Mouse (Mus musculus): Measurements from ENCODE around the gene Tfeb. TPM values are rescaled to one million over a fixed set of nuclear protein-coding genes. Genes with fewer than 3 reads are reported as not detected.

The Tfeb gene
- polyA plus RNA-seq, 1 experiment, result 18.0 TPM

DNA sequence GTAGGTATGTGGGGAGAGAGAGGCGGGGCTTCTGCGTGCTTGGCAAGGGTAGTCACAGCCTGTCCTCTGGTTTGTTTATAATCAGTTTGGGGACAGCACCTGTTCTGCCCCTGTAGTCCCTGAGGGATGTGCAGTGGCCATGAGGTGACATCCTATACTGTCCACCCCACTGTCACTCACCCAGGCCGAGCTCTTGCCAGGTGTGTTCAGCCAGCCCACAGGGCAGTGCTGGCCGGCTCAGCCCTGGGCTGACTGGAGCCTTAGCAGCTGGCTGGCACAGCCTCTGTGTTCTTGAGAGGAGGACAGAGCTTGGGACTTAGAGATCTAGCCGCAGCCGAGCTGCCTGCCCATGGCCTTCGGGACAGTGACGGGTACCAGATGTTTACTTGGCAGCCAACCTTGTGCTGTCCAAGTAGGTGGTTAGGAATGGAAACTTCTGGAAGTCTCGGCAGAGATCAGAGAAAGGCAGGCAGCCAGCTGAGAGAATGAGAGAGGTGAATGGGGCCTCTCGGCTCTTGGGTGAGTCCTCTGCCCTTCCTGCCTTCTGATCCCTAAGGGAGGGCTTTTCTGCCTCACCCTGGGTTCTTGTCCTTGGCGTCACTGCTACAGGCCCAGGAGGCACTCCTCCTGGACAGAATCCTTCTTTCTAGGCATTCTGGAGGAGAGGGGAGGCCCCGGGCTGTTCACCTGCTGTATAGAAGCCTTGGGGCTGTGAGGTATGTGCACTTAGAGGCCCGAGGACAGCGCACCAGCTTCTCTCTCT lies 12.1 kb downstream of the Tfeb start:
- no peak for DNase-seq (ENCODE audit: low read depth, low spot score)
- WGBS, result 31% methylated on average over 14 of the region's 14 CpGs

DNA sequence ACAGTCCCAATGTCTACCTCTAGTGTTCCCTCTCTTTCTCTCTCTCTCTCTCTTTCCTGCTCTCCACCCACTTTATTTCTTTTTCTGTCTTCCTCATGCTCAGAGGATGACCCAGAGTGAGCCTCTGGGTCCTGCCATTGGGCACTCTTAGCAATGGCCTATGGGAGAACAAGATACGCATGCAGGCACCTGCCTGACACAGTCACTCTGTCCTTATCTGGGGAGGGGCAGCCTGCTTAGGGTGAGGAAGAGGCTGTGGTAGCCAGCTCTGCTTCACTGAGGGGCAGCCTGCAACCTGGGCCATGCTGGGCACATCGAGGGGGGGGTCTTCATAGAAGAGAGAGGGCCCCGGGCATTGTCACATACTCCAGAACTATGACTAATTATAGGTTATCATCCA lies 12.8 kb downstream of the Tfeb start:
- DNase-seq (ENCODE audit: low read depth, low spot score), result no peak
- WGBS, result 91% methylated on average over 3 of the region's 3 CpGs

DNA sequence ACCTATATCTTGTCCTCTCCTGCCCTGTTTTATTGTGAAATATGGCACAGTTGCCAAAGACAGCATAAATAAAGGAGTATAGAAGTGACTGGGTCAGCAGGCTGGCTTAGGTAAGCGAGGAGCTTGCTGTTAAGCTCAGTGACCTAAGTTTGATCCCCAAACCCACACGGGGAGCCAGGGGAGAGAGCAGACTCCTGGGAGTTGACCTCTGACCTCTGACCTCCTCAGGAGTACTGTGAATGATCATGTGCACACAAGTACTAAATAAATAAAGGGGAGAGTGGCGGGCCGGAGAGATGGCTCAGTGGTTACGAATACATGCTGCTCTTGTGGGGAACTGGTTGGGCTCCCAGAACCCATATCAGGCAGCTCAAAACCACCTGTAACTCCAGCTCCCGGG lies 13.3 kb downstream of the Tfeb start:
- 87% methylated on average over 6 of the region's 6 CpGs for WGBS
- DNase-seq (ENCODE audit: low read depth, low spot score), result no peak

- WGBS, result 85% methylated on average over 5 of the region's 5 CpGs
Observed at GRCm38 (mm10) chr17:47751811-47752210, 15.0 kb downstream of the Tfeb start.

GRCm38 (mm10) chr17:47753130-47753775 lies 16.4 kb downstream of the Tfeb start:
- WGBS, result 84% methylated on average over 8 of the region's 8 CpGs

More at GRCm38 (mm10) chr17:47751811-47752210, 15.0 kb downstream of the Tfeb start:
- DNase-seq (ENCODE audit: low read depth, low spot score), result no peak

DNA sequence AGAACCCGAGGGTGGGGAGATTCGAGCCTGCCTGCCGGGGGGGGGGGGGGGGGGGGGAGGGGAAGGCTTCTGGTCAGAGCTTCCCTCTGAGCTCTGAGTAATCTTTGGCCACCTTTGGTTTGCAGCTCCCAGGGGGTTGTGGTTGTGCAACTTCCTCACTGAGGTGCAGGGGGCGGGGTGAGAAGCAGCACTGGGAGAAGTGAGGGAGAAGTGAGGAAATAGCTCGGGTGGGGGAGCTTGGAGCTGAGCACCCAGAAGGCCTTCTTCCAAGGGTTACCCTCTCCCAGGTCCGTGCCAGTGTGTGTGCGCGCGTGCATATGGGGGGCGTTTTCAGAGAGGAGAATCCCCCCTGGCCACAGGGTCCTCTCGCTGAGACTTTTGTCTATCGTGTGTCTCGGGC lies 17.4 kb downstream of the Tfeb start:
- WGBS, result 61% methylated on average over 13 of the region's 13 CpGs
- no peak for DNase-seq (ENCODE audit: low read depth, low spot score)

More at GRCm38 (mm10) chr17:47753130-47753775, 16.4 kb downstream of the Tfeb start:
- DNase-seq (ENCODE audit: low read depth, low spot score), result no peak

GRCm38 (mm10) chr17:47756366-47756765 lies 19.5 kb downstream of the Tfeb start:
- WGBS, result 51% methylated on average over 6 of the region's 6 CpGs
- DNase-seq (ENCODE audit: low read depth, low spot score), result no peak

- no peak for DNase-seq (ENCODE audit: low read depth, low spot score)
- 84% methylated on average over 7 of the region's 7 CpGs for WGBS
Observed at GRCm38 (mm10) chr17:47757056-47757610, 20.3 kb downstream of the Tfeb start.

GRCm38 (mm10) chr17:47759702-47760410 lies 23.0 kb downstream of the Tfeb start:
- no peak for DNase-seq (ENCODE audit: low read depth, low spot score)
- WGBS, result 63% methylated on average over 15 of the region's 15 CpGs

GRCm38 (mm10) chr17:47762028-47762427 lies 25.2 kb downstream of the Tfeb start:
- DNase-seq (ENCODE audit: low read depth, low spot score), result no peak
- WGBS, result 84% methylated on average over 7 of the region's 7 CpGs

DNA sequence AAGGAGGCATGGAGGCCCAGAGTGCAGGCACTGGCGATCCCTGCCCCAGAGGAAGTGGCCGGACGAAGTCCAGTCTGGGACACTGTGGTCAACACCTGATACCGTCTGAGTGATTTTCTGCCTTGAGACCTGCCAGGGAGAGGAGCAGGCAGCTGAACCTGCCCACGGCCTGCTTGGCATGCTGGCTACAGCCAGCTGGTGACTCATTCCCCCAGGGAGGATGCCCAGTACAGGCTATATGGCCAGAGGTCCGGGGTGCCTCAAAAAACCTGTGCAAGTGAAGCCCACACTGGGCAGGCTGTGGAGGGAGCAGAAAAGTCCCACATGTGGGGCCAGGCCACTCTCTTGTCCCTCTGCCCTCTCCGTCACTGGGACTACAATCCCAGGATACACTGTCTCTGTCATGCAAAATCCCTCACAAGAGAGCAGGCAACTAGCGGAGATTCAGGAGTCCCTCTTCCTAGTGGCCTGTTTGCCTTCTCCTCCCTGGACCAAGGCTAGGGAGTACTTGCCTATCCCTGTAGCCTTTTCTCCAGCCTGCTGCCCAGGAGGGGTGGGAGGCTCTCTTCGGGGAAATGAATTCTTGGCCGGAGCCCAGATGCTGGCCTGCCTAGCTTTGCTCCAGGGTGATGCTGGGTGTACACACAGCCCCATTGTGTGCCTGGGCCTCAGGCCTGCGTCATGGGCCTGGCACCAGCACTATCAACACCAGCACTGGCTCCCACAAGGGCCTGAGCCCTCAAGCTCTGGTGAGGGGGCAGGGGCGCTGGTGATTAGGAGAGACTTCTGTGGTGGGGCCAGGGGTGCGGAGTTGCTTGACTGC lies 25.9 kb downstream of the Tfeb start:
- WGBS, result 50% methylated on average over 13 of the region's 13 CpGs
- no peak for DNase-seq (ENCODE audit: low read depth, low spot score)

GRCm38 (mm10) chr17:47765986-47766385 lies 29.2 kb downstream of the Tfeb start:
- DNase-seq (ENCODE audit: low read depth, low spot score), result no peak
- 77% methylated on average over 4 of the region's 4 CpGs for WGBS

GRCm38 (mm10) chr17:47766407-47767043 lies 29.7 kb downstream of the Tfeb start:
- 86% methylated on average over 6 of the region's 6 CpGs for WGBS
- no peak for DNase-seq (ENCODE audit: low read depth, low spot score)

DNA sequence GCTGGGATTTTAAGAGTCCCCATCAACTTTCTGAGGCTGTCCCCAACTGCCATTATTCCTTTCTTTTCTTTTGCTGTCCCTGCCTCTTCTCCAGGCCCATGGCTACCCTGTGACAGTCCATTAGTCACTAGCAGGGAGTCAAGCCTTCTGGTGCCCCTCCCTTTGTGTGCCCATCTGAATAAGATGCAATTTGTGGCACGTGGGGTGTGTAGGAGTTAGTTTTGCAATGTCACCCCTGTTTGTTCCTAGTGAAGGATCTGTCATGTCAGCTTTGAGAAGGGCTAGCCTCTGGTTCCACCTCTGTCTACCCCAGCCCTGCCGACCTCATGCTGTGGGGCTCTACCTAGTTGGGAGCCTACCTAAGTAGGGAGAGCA lies 30.2 kb downstream of the Tfeb start:
- WGBS, result 51% methylated on average over 2 of the region's 2 CpGs
- DNase-seq (ENCODE audit: low read depth, low spot score), result no peak

DNA sequence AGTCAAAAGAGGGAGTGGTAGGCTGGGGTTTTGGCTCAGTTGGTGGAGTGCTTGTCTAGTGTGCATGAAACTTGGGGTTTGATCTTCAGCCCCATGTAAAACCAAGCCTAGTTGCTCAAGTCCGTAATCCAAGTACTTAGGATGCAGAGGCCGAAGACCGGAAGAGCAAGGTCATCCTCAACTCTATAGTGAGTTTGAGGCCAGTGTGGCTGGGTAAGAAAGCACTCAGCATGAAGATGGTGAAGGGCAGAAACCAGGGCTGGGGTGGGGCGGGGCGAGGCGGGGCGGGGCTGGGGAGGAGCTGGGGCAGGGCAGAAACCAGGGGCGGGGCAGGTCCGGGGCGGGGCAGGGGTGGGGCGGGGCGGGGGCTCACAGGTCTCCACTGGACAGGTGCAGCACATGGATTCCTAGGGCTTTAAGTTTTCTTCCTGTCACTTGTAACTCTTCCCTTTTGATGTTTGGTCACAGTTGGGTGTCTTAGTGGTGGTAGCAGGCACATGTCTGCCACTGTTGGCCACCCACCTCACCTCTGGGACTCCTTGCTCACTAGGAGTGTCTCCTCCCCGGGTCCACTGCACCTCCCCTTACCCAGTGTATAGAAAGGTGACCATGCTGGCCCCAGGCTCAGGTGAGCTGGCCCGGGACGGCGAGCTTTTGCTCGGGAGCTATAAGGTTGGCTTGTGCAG lies 30.8 kb downstream of the Tfeb start:
- 32% methylated on average over 17 of the region's 17 CpGs for WGBS
- no peak for DNase-seq (ENCODE audit: low read depth, low spot score)

DNA sequence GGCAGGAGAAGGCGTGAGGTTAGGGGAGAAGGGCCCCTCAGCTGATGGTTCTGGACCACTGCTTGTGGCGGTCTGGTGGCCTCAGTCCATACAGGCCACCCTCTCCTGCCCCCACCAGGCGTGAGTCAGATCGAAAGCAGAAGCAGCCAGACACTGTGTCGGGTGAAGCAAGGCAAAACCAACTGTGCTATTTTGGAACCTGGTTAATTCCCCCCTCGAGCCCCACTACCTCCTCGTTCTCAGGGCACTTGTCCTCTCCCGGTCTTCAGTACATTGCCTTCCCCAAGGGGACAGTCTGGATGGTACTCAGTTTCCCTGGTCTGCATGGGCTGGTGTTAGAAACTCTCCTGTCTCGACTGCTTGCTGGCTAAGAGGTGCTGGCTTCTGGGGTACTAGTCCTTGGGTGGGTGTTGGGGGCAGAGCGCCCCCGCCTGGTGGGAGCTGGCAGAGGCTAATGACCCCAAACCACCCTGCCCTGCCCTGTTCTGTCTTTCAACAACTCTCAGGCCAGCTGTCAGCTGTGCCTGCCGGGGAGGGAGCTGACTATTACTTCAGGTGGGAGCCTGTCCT lies 32.0 kb downstream of the Tfeb start:
- WGBS, result 60% methylated on average over 12 of the region's 12 CpGs
- no peak for DNase-seq (ENCODE audit: low read depth, low spot score)

- no peak for DNase-seq (ENCODE audit: low read depth, low spot score)
- 81% methylated on average over 11 of the region's 11 CpGs for WGBS
Observed at GRCm38 (mm10) chr17:47769389-47770299, 32.8 kb downstream of the Tfeb start.

Measured in large intestine, adult 2 months (tissue).